Mouse (Mus musculus) large intestine, adult 2 months (tissue): ENCODE results near the gene Zdhhc17. TPM values are rescaled to one million over a fixed set of nuclear protein-coding genes. Genes with fewer than 3 reads are reported as not detected.
A peak's percentile ranks its signal among the peaks of the same experiment; 100 is the strongest.

ENCODE experiments used
- DNase-seq: peaks from one replicate; pipeline ENCODE4 v3.0.0-alpha.2; 2012; ENCODE audit warnings: low read depth, low spot score
- WGBS: fragments of 180-500 bp; shearing (Covaris S2); methylation state at CpG from one replicate; pipeline ENCODE4 v1.1.7; 2018; 5-methylcytosine and 5-hydroxymethylcytosine counted together
- polyA plus RNA-seq: library from polyadenylated mRNA; depleted of rRNA; stranded (reverse); fragments of >200 nt; gene quantifications from 2 replicates; pipeline ENCODE4 v1.2.3, GENCODE M21; 2012

Gene Zdhhc17
- polyA plus RNA-seq, 1 experiment: 6.3 TPM

GRCm38 (mm10) chr10:110962172-110962571, 47.8 kb downstream of the Zdhhc17 start:
- 19% methylated on average over 1 of the region's 1 CpGs for WGBS
- DNase-seq: no peak

GRCm38 (mm10) chr10:110960841-110961240, 49.1 kb downstream of the Zdhhc17 start:
- 80% methylated on average over 6 of the region's 6 CpGs for WGBS

GRCm38 (mm10) chr10:110959781-110960180, 50.2 kb downstream of the Zdhhc17 start:
- DNase-seq: no peak
- 93% methylated on average over 8 of the region's 8 CpGs for WGBS

More at GRCm38 (mm10) chr10:110960841-110961240, 49.1 kb downstream of the Zdhhc17 start:
- no peak for DNase-seq

- DNase-seq: no peak
- WGBS: 97% methylated on average over 6 of the region's 6 CpGs
Measured at GRCm38 (mm10) chr10:110958879-110959278, 51.1 kb downstream of the Zdhhc17 start.

DNA sequence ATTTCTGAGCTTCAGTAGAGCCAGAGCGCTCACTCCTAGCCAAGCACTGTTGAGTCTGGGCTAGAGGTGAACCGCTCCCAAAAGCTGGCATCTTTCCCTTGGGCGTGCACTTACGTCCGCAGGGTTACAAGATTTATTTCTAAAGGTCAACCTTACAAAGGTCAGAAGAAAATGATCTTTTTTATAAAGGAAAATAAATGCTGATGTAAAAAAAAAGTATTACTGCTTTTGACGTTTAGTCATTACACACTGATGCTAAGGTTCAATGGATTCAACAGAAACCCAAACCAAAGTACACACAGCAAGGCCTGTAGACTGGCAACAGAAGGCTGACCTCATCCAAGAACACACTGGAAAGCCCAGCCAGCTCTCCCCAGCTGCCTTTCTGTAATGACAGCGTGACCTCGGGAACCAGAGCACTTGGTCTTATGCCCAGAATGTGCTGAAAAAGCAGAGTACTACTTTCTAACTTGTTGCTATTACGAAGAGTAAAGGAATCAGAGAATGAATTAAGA, 56.9 kb downstream of the Zdhhc17 start:
- peak; percentile 57 for DNase-seq
- 9% methylated on average over 9 of the region's 9 CpGs for WGBS

DNA sequence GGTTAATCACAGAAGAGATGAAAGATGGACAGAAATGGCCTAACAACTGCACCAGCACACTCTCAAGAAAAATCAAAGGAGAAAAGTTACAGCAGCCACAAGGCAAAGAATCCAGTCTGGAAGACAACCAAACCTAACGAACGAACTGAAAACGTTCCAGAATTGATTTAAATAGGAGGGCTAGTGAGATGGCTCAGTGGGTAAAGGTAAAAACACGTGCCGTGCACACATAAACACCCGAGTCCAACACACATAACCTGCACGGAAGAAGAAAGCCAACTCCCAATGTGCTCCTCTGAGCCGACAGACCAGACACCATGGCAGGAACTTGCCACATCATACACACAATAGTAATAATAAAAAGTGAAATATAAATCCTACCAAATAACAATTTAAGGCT, 57.7 kb downstream of the Zdhhc17 start:
- WGBS: 71% methylated on average over 8 of the region's 8 CpGs
- no peak for DNase-seq

- no peak for DNase-seq
- 74% methylated on average over 4 of the region's 4 CpGs for WGBS
Measured at GRCm38 (mm10) chr10:110951748-110952147, 58.2 kb downstream of the Zdhhc17 start.

- DNase-seq: no peak
- WGBS: 95% methylated on average over 1 of the region's 1 CpGs
Measured at GRCm38 (mm10) chr10:110951112-110951511, 58.8 kb downstream of the Zdhhc17 start.

DNA sequence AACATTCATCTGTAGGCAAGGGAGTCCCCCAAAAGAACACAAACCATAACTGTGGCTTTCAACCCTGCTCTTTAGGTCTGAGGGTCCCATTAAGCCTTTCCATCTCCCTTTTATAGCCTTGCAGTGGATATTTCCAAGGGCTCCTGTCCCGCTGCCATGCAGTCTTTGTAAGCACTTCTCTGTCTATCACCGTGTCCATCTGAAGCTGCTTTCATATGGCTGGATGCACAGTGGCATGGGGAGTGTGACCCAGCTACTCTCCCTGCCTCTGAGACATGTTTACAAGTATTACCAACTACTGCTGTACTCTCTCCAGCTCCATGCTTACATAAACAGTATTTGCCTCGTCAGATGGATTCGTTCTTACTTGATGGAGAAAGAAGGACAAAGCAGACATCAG, 62.4 kb downstream of the Zdhhc17 start:
- no peak for DNase-seq
- WGBS: 81% methylated on average over 4 of the region's 4 CpGs

- WGBS: 77% methylated on average over 12 of the region's 12 CpGs
Measured at GRCm38 (mm10) chr10:110945966-110946365, 64.0 kb downstream of the Zdhhc17 start.

DNA sequence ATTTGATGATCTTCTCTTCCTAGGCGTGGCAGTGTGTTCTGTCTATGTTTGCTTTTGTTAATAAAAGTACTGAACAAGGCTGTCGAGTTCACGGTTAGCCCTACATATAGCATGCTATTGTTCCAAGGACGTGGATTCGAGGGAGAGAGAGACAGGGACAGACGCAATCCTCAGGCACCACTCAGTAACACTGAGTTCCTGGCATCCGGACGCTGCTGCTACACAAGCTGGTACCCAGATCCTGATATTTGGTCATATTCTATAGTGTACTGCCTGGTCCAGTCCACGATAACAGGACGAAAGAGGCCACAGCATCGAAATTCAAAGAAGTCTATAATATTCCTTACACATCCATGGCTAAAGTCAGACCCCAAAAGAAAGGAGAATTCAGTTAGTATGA, 65.8 kb downstream of the Zdhhc17 start:
- WGBS: 68% methylated on average over 11 of the region's 11 CpGs
- no peak for DNase-seq

More at GRCm38 (mm10) chr10:110945966-110946365, 64.0 kb downstream of the Zdhhc17 start:
- DNase-seq: no peak

- DNase-seq: no peak
- WGBS: 80% methylated on average over 9 of the region's 9 CpGs
Measured at GRCm38 (mm10) chr10:110942806-110943205, 67.1 kb downstream of the Zdhhc17 start.

GRCm38 (mm10) chr10:110941968-110942367, 68.0 kb downstream of the Zdhhc17 start:
- DNase-seq: no peak

GRCm38 (mm10) chr10:110940740-110941398, 69.1 kb downstream of the Zdhhc17 start:
- WGBS: 84% methylated on average over 13 of the region's 13 CpGs
- no peak for DNase-seq

More at GRCm38 (mm10) chr10:110941968-110942367, 68.0 kb downstream of the Zdhhc17 start:
- 86% methylated on average over 11 of the region's 11 CpGs for WGBS

DNA sequence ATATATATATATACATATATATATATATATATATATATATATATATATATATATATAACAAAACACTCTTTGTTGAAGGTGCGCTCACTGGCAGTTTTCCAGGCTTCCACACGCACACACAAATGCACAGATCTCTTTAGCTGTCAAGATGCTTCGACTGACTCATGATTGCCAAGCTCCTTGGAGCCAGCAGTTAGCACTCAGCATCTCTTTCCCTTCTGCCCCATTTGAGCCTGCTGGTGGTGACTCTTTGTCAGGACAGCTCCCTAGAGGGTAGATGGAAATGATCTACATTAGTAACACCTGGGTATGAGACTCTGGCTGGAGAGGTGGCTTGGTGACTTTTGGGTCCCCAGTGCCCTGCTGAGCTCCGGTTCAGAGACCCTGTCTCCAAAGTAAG, 70.2 kb downstream of the Zdhhc17 start:
- 74% methylated on average over 4 of the region's 4 CpGs for WGBS
- no peak for DNase-seq

DNA sequence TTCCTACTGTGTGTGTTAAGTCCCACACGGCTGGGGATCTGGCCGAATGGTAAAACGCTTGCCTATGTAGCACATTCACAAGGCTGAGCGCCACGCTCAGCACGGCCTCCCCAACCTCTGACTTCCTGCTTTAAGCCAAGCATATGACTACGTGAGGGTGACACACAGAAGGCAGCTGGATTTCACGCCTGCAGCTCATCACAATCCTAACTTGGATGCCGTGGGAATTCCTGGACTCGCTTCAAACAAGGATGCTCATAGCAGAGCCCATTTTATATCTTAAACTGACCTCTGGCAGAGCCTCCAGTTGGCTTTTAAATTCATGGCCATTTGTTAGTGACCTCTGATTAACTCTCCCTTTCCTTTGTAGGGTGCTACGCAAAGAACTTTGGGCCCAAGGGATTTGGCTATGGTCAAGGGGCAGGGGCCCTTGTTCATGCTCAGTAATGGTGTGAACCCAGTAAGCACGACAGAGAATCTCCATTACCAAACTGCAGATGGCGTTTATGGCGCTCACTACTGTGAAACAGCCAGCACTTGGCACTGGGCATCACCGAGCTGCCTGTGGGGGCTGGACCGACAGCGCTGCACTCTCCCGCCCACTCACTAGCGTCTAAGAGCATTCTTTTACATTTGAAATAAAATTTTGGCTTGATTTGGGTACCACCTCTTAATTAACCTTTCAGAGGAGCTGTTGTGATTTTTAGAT, 70.9 kb downstream of the Zdhhc17 start:
- DNase-seq: no peak
- 80% methylated on average over 19 of the region's 19 CpGs for WGBS

- 87% methylated on average over 7 of the region's 7 CpGs for WGBS
- DNase-seq: no peak
Measured at GRCm38 (mm10) chr10:110938361-110938760, 71.6 kb downstream of the Zdhhc17 start.

GRCm38 (mm10) chr10:110935669-110936068, 74.3 kb downstream of the Zdhhc17 start:
- no peak for DNase-seq
- 66% methylated on average over 7 of the region's 7 CpGs for WGBS

GRCm38 (mm10) chr10:110935081-110935480, 74.9 kb downstream of the Zdhhc17 start:
- 68% methylated on average over 11 of the region's 11 CpGs for WGBS
- DNase-seq: no peak

GRCm38 (mm10) chr10:110933584-110933983, 76.4 kb downstream of the Zdhhc17 start:
- DNase-seq: no peak
- WGBS: 80% methylated on average over 5 of the region's 5 CpGs
